Mouse (Mus musculus) MEL (cell line): ENCODE data around the gene Megf9.

ENCODE experiments used
- BHLHE40 ChIP-seq: IDR thresholded peaks from 2 replicates; pipeline ENCODE4 v1.6.1; 2012; ENCODE audit warnings: low read depth, mild to moderate bottlenecking, inconsistent platforms, low read length, improper control_type of control experiment, borderline replicate concordance
- CHD1 ChIP-seq: IDR thresholded peaks from 2 replicates; pipeline ENCODE4 v1.6.1; 2012; ENCODE audit warnings: low read depth, mild to moderate bottlenecking, inconsistent platforms, low read length, improper control_type of control experiment
- CTCF ChIP-seq, 3 experiments: IDR thresholded peaks in 2 of 3; conservative IDR thresholded peaks in 1 of 3; 2 replicates each; pipeline ENCODE4 v1.5.1; 2011 to 2012; ENCODE audit warnings: low read length in 3 of 3, low read depth in 2 of 3, mild to moderate bottlenecking in 2 of 3, improper control_type of control experiment in 1 of 3, inconsistent platforms in 1 of 3, mixed read lengths in 1 of 3, moderate library complexity in 1 of 3; ENCODE audit not compliant: control insufficient read depth in 1 of 3, insufficient read depth in 1 of 3, poor library complexity in 1 of 3, severe bottlenecking in 1 of 3
- EP300 ChIP-seq, 2 experiments: IDR thresholded peaks; 2 replicates each; pipeline ENCODE4 v1.6.1; 2011; ENCODE audit warnings: improper control_type of control experiment in 2 of 2, low read length in 2 of 2, low read depth in 1 of 2, mild to moderate bottlenecking in 1 of 2
- GATA1 ChIP-seq: IDR thresholded peaks from 2 replicates; pipeline ENCODE4 v1.6.1; 2011; ENCODE audit warnings: low read depth, low read length, improper control_type of control experiment
- MAFK ChIP-seq: IDR thresholded peaks from 2 replicates; pipeline ENCODE4 v1.6.1; 2011; ENCODE audit warnings: low read depth, mild to moderate bottlenecking, low read length, improper control_type of control experiment, borderline replicate concordance
- MYB ChIP-seq: IDR thresholded peaks from 2 replicates; pipeline ENCODE4 v1.6.1; 2011; ENCODE audit warnings: mild to moderate bottlenecking, low read depth, low read length, improper control_type of control experiment
- NELFE ChIP-seq: IDR thresholded peaks from 2 replicates; pipeline ENCODE4 v1.6.1; 2011; ENCODE audit warnings: low read depth, low read length, improper control_type of control experiment
- POLR2A ChIP-seq, 2 experiments: IDR thresholded peaks; 2 replicates each; pipeline ENCODE4 v1.6.1; 2011 to 2012; ENCODE audit warnings: low read length in 2 of 2, mild to moderate bottlenecking in 2 of 2, control low read depth in 1 of 2, improper control_type of control experiment in 1 of 2, low read depth in 1 of 2, moderate library complexity in 1 of 2; ENCODE audit not compliant: control insufficient read depth in 1 of 2, insufficient read depth in 1 of 2, poor library complexity in 1 of 2
- POLR2AphosphoS2 ChIP-seq: IDR thresholded peaks from 2 replicates; pipeline ENCODE4 v1.6.1; 2011; ENCODE audit warnings: low read length, improper control_type of control experiment
- POLR2AphosphoS5 ChIP-seq: IDR thresholded peaks from 2 replicates; pipeline ENCODE4 v1.6.1; 2012; ENCODE audit warnings: low read depth, borderline replicate concordance, mild to moderate bottlenecking, inconsistent platforms, low read length, moderate library complexity, mixed read lengths
- RCOR1 ChIP-seq: IDR thresholded peaks from 2 replicates; pipeline ENCODE4 v1.6.1; 2012; ENCODE audit warnings: low read depth, mild to moderate bottlenecking, inconsistent platforms, low read length, improper control_type of control experiment
- USF1 ChIP-seq: IDR thresholded peaks from 2 replicates; pipeline ENCODE4 v1.6.1; 2014; ENCODE audit warnings: low read depth, mild to moderate bottlenecking, inconsistent platforms, low read length, improper control_type of control experiment, moderate library complexity
- ZKSCAN1 ChIP-seq: IDR thresholded peaks from 2 replicates; pipeline ENCODE4 v1.6.1; 2012; ENCODE audit warnings: low read depth, mild to moderate bottlenecking, inconsistent platforms, low read length, improper control_type of control experiment, moderate library complexity

DNA sequence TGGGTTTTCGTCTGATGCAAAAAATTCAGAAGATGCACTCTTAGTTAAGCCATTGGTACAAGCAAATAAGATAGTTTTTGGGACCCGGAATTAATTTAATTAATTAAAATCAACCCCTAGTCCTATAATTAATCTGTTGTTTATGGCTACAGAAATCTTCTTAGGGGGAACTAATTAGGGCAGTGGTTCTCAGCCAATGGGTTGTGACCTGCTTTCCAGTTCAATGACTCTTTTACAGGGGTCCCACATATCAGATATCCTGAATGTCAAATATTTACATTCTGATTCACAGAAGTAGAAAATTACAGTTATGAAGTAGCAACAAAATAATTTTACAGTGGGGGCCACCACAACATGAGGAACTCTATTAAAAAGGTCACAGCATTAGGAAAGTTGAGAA is 39.1 kb upstream of the Megf9 start:
- no peak for TF ChIP-seq BHLHE40
- TF ChIP-seq CTCF (IDR thresholded peaks at IDR 0.05 in 2 of 3, conservative IDR thresholded peaks at IDR 0.05 in 1 of 3; ENCODE audit: control insufficient read depth in 1 of 3, insufficient read depth in 1 of 3, low read depth in 2 of 3, low read length in 3 of 3, poor library complexity in 1 of 3, severe bottlenecking in 1 of 3): no peak
- no peak for TF ChIP-seq MAFK
- no peak for TF ChIP-seq POLR2AphosphoS2
- no peak for TF ChIP-seq GATA1
- no peak for TF ChIP-seq CHD1
- no peak for TF ChIP-seq POLR2A (IDR thresholded peaks at IDR 0.05; ENCODE audit: control insufficient read depth in 1 of 2, insufficient read depth in 1 of 2, low read depth in 1 of 2, low read length in 2 of 2, poor library complexity in 1 of 2)
- no peak for TF ChIP-seq EP300 (IDR thresholded peaks at IDR 0.05; ENCODE audit: low read depth in 1 of 2, low read length in 2 of 2)
- TF ChIP-seq ZKSCAN1: no peak
- TF ChIP-seq RCOR1: no peak
- no peak for TF ChIP-seq MYB
- no peak for TF ChIP-seq USF1
- TF ChIP-seq POLR2AphosphoS5: no peak
- no peak for TF ChIP-seq NELFE
